ENCODE assay signal across 16 mouse cellular contexts in genomic region chr3:94621740-94622507, GRCm38 (mm10). TPM values are rescaled to one million over a fixed set of nuclear protein-coding genes. Genes with fewer than 3 reads are reported as not detected.
DNase-seq lines count a peak whose midpoint lies in the region; ATAC-seq and TF ChIP-seq lines count a peak whose summit lies in the region.
"Had no signal": no experiment of that assay in that cellular context is flagged by ENCODE, and none has a peak within 500 bp of the region (broad histone marks: within the 10 kb centered on the region; RNA-seq: fewer than 3 reads in every experiment).

No protein-coding gene starts in this region.

- peak; percentile 32 for DNase-seq in 416B (ENCODE audit: low read depth)
- peak; percentile 40 for DNase-seq in c-Kit-positive CD71-positive TER-119-positive erythroid progenitor cells, embryonic 14.5 days (ENCODE audit: low spot score)
- DNase-seq in heart, postnatal 14 days: peak; percentile 16 to 23
- DNase-seq in lung, embryonic 14.5 days: peak; percentile 53
- DNase-seq in spleen, postnatal 10 days (ENCODE audit: low spot score in 2 of 2): no peak
- no peak for DNase-seq in urinary bladder, postnatal 25 days (ENCODE audit: low spot score)
- DNase-seq: spleen, adult 18-20 months had no signal

- H3K27me3 ChIP-seq in lung, embryonic 14.5 days (ENCODE audit: insufficient read depth, low read length): no peaks in the 10 kb centered on the region
- H3K27me3 ChIP-seq in kidney, embryonic 16.5 days (ENCODE audit: insufficient read depth, low read length): no peaks in the 10 kb centered on the region
- H3K27me3 ChIP-seq in kidney, embryonic 14.5 days (ENCODE audit: control insufficient read depth, insufficient read depth, low read length): no peaks in the 10 kb centered on the region
- H3K27me3 ChIP-seq: megakaryocyte, embryonic 14.5 days had no signal

- H3K9me3 ChIP-seq in lung, embryonic 14.5 days (ENCODE audit: low read depth, low read length): no peaks in the 10 kb centered on the region
- H3K9me3 ChIP-seq in kidney, embryonic 16.5 days (ENCODE audit: low read length): no peaks in the 10 kb centered on the region
- no peaks in the 10 kb centered on the region for H3K9me3 ChIP-seq in kidney, embryonic 14.5 days (ENCODE audit: control insufficient read depth, low read length)
- H3K9me3 ChIP-seq: G1E; megakaryocyte, embryonic 14.5 days had no signal

- WGBS in lung, embryonic 14.5 days: 64% methylated on average over 11 of the region's 11 CpGs
- 82% methylated on average over 11 of the region's 11 CpGs for WGBS in kidney, embryonic 16.5 days
- 86% methylated on average over 11 of the region's 11 CpGs for WGBS in kidney, embryonic 14.5 days

- H3K27ac ChIP-seq in lung, embryonic 14.5 days (ENCODE audit: low read depth): peak overlapping the region; percentile 56
- no peak overlapping the region for H3K27ac ChIP-seq in kidney, embryonic 16.5 days (ENCODE audit: low read length)
- no peak overlapping the region for H3K27ac ChIP-seq in kidney, embryonic 14.5 days (ENCODE audit: low read depth, low read length)

- peak; percentile 87 for ATAC-seq in lung, embryonic 14.5 days (ENCODE audit: insufficient read depth)
- ATAC-seq in kidney, embryonic 16.5 days (ENCODE audit: low FRiP score, low TSS enrichment): no peak
- ATAC-seq in kidney, embryonic 14.5 days (ENCODE audit: low FRiP score, low TSS enrichment): no peak
- ATAC-seq: hindbrain, embryonic 16.5 days had no signal

- H3K4me2 ChIP-seq in lung, embryonic 14.5 days: no peak overlapping the region
- H3K4me2 ChIP-seq in kidney, embryonic 16.5 days (replicated peaks; ENCODE audit: low read depth, low read length): no peak overlapping the region
- no peak overlapping the region for H3K4me2 ChIP-seq in kidney, embryonic 14.5 days (replicated peaks; ENCODE audit: low read depth, low read length)

- H3K4me3 ChIP-seq in lung, embryonic 14.5 days (ENCODE audit: low read depth, low read length): no peak overlapping the region
- no peak overlapping the region for H3K4me3 ChIP-seq in kidney, embryonic 16.5 days (ENCODE audit: low read length)
- no peak overlapping the region for H3K4me3 ChIP-seq in kidney, embryonic 14.5 days (ENCODE audit: low read length)
- H3K4me3 ChIP-seq: megakaryocyte, embryonic 14.5 days had no signal

- H3K9ac ChIP-seq in lung, embryonic 14.5 days: no peak overlapping the region
- H3K9ac ChIP-seq in kidney, embryonic 16.5 days (replicated peaks; ENCODE audit: low read length): no peak overlapping the region
- no peak overlapping the region for H3K9ac ChIP-seq in kidney, embryonic 14.5 days (ENCODE audit: low read depth, low read length)

- intact Hi-C loops in heart, postnatal 14 days (cut with DNase I): no loop called here

- H3K36me3 ChIP-seq in lung, embryonic 14.5 days (ENCODE audit: insufficient read depth): no peaks in the 10 kb centered on the region
- H3K36me3 ChIP-seq in kidney, embryonic 16.5 days (ENCODE audit: insufficient read depth, low read length): no peaks in the 10 kb centered on the region
- H3K36me3 ChIP-seq in kidney, embryonic 14.5 days (ENCODE audit: control insufficient read depth, insufficient read depth, low read length): no peaks in the 10 kb centered on the region; the same call in 1 of the 2 replicates

- no peaks in the 10 kb centered on the region for H3K4me1 ChIP-seq in lung, embryonic 14.5 days (ENCODE audit: insufficient read depth)
- no peaks in the 10 kb centered on the region for H3K4me1 ChIP-seq in kidney, embryonic 16.5 days (ENCODE audit: insufficient read depth, low read length)
- no peaks in the 10 kb centered on the region for H3K4me1 ChIP-seq in kidney, embryonic 14.5 days (ENCODE audit: control insufficient read depth, insufficient read depth, low read length)

- no peak for TF ChIP-seq CTCF in lung, embryonic 14.5 days (IDR thresholded peaks at IDR 0.05; ENCODE audit: low read depth)

RNA-seq across cellular contexts. Expression of gene Gm10972, which starts 21.0 kb away (rescaled TPM):
- not detected for total RNA-seq in heart, postnatal 14 days (2021)
- not detected in 2 replicates for polyA plus RNA-seq in lung, embryonic 14.5 days (2014; fragmentation: Nextera tagmentation; extraction: Ambion mirVana)
- not detected in 2 replicates for polyA plus RNA-seq in kidney, embryonic 16.5 days (2015; fragmentation: Nextera tagmentation; extraction: Ambion mirVana)
- not detected in 2 replicates for polyA plus RNA-seq in kidney, embryonic 14.5 days (2014; fragmentation: Nextera tagmentation; extraction: Ambion mirVana)
- total RNA-seq: adrenal gland, adult 18-20 months; G1E; layer of hippocampus, adult 18-20 months had no signal
- polyA plus RNA-seq: cortical plate, adult 2 months; G1E; hindbrain, embryonic 16.5 days; neural tube, embryonic 14.5 days had no signal

RNA-seq across cellular contexts. Expression of gene Tuft1, which starts 36.7 kb away (rescaled TPM):
- total RNA-seq in heart, postnatal 14 days (2021): 1 to 10 TPM; 3.1 to 3.9 TPM
- 8.2 and 8.8 TPM in 2 replicates for polyA plus RNA-seq in lung, embryonic 14.5 days (2014; fragmentation: Nextera tagmentation; extraction: Ambion mirVana)
- 9.7 TPM in 2 replicates for polyA plus RNA-seq in kidney, embryonic 16.5 days (2015; fragmentation: Nextera tagmentation; extraction: Ambion mirVana)
- 5.0 and 6.7 TPM in 2 replicates for polyA plus RNA-seq in kidney, embryonic 14.5 days (2014; fragmentation: Nextera tagmentation; extraction: Ambion mirVana)

RNA-seq across cellular contexts. Expression of gene Snx27, which starts 39.4 kb away (rescaled TPM):
- total RNA-seq in heart, postnatal 14 days (2021): 10 to 100 TPM; 24.4 to 28.6 TPM
- polyA plus RNA-seq in lung, embryonic 14.5 days (2014; fragmentation: Nextera tagmentation; extraction: Ambion mirVana): 38.7 and 40.4 TPM in 2 replicates
- polyA plus RNA-seq in kidney, embryonic 16.5 days (2015; fragmentation: Nextera tagmentation; extraction: Ambion mirVana): 43.0 and 54.6 TPM in 2 replicates
- 31.8 and 38.7 TPM in 2 replicates for polyA plus RNA-seq in kidney, embryonic 14.5 days (2014; fragmentation: Nextera tagmentation; extraction: Ambion mirVana)

Comparison
In these comparisons a context has a peak if more than half of its experiments do, and no peak if none do; other contexts are left out.
1. DNase-seq: peak in 416B (single experiment), c-Kit-positive CD71-positive TER-119-positive erythroid progenitor cells, embryonic 14.5 days (single experiment), heart, postnatal 14 days (2 of 2) and lung, embryonic 14.5 days (single experiment); none in spleen, postnatal 10 days (0 of 2) and urinary bladder, postnatal 25 days (single experiment).